Mouse (Mus musculus) limb, embryonic 15.5 days (tissue): ENCODE results near the gene Prr5. TPM values are rescaled to one million over a fixed set of nuclear protein-coding genes. Genes with fewer than 3 reads are reported as not detected.

Experiments used
- ATAC-seq: fragments of 200-750 bp; cut with Nextera tagmentation; 2 replicates; pipeline ENCODE4 v1.8.0; 2017; ENCODE audit warnings: low read depth, moderate TSS enrichment; ENCODE audit not compliant: insufficient number of reproducible peaks, low FRiP score, low TSS enrichment
- H3K27ac ChIP-seq: fragments of 300-500 bp; sonication (generic); 2 replicates; pipeline ENCODE4 v1.5.1; 2015; ENCODE audit warnings: moderate library complexity, mild to moderate bottlenecking, inconsistent platforms
- H3K27me3 ChIP-seq: fragments of 300-500 bp; sonication (generic); 2 replicates; pipeline ENCODE4 v1.6.1; 2015; ENCODE audit warnings: inconsistent platforms
- H3K36me3 ChIP-seq: fragments of 300-500 bp; sonication (generic); 2 replicates; pipeline ENCODE4 v1.6.1; 2015; ENCODE audit warnings: inconsistent platforms
- H3K4me1 ChIP-seq: fragments of 300-500 bp; sonication (generic); 2 replicates; pipeline ENCODE4 v1.6.1; 2015; ENCODE audit warnings: inconsistent platforms
- H3K4me2 ChIP-seq: fragments of 300-500 bp; sonication (generic); 2 replicates; pipeline ENCODE4 v1.6.1; 2015; ENCODE audit warnings: mild to moderate bottlenecking, inconsistent platforms
- H3K4me3 ChIP-seq: fragments of 300-500 bp; sonication (generic); 2 replicates; pipeline ENCODE4 v1.5.1; 2015; ENCODE audit warnings: mild to moderate bottlenecking, inconsistent platforms
- H3K9ac ChIP-seq: fragments of 300-500 bp; sonication (generic); 2 replicates; pipeline ENCODE4 v1.6.1; 2015; ENCODE audit warnings: inconsistent platforms
- H3K9me3 ChIP-seq: fragments of 300-500 bp; sonication (generic); 2 replicates; pipeline ENCODE4 v1.6.1; 2016; ENCODE audit warnings: inconsistent platforms
- WGBS: fragments of 180-500 bp; shearing (Covaris S2); methylation state at CpG from one replicate; pipeline ENCODE4 v1.1.7; 2015; 5-methylcytosine and 5-hydroxymethylcytosine counted together
- polyA plus RNA-seq: library from polyadenylated mRNA; unstranded; fragments of >200 nt; fragmentation: Nextera tagmentation; extraction: Ambion mirVana; gene quantifications from 2 replicates; pipeline ENCODE4 v1.2.1, GENCODE M21; 2015

Prr5 gene
- polyA plus RNA-seq, 1 experiment from 2014 or later: 36.3 TPM

- H3K4me3 ChIP-seq: no peak overlapping the region
- no peak overlapping the region for H3K9ac ChIP-seq
- 72% methylated on average over 5 of the region's 5 CpGs for WGBS
- H3K27ac ChIP-seq: no peak overlapping the region
- peak overlapping the region; percentile 88; the same call in 1 of the 2 replicates for H3K4me2 ChIP-seq
- no peak for ATAC-seq
- H3K36me3 ChIP-seq: peaks cover 6% of the 10 kb centered on the region
- H3K4me1 ChIP-seq: peaks cover 58% of the 10 kb centered on the region
- no peaks in the 10 kb centered on the region for H3K27me3 ChIP-seq
- H3K9me3 ChIP-seq: no peaks in the 10 kb centered on the region
Observed at GRCm38 (mm10) chr15:84682821-84683220, 13.4 kb downstream of the Prr5 start.

GRCm38 (mm10) chr15:84684520-84684919 lies 15.1 kb downstream of the Prr5 start:
- no peak for ATAC-seq
- peaks cover 54% of the 10 kb centered on the region for H3K4me1 ChIP-seq
- H3K27me3 ChIP-seq: no peaks in the 10 kb centered on the region
- H3K27ac ChIP-seq: no peak overlapping the region
- WGBS: 85% methylated on average over 5 of the region's 5 CpGs
- no peak overlapping the region for H3K9ac ChIP-seq
- no peak overlapping the region for H3K4me3 ChIP-seq
- H3K9me3 ChIP-seq: no peaks in the 10 kb centered on the region
- H3K4me2 ChIP-seq: no peak overlapping the region
- H3K36me3 ChIP-seq: peaks cover 23% of the 10 kb centered on the region

GRCm38 (mm10) chr15:84685417-84685816 lies 16.0 kb downstream of the Prr5 start:
- ATAC-seq: no peak
- 40% methylated on average over 3 of the region's 3 CpGs for WGBS
- H3K9ac ChIP-seq: no peak overlapping the region
- H3K36me3 ChIP-seq: peaks cover 32% of the 10 kb centered on the region
- H3K27me3 ChIP-seq: no peaks in the 10 kb centered on the region
- H3K4me3 ChIP-seq: no peak overlapping the region
- H3K27ac ChIP-seq: no peak overlapping the region
- H3K9me3 ChIP-seq: no peaks in the 10 kb centered on the region
- no peak overlapping the region for H3K4me2 ChIP-seq
- peaks cover 49% of the 10 kb centered on the region for H3K4me1 ChIP-seq

- no peak for ATAC-seq
- H3K4me2 ChIP-seq: no peak overlapping the region
- H3K36me3 ChIP-seq: peaks cover 55% of the 10 kb centered on the region
- H3K4me1 ChIP-seq: peaks cover 27% of the 10 kb centered on the region
- 78% methylated on average over 14 of the region's 14 CpGs for WGBS
- H3K27me3 ChIP-seq: no peaks in the 10 kb centered on the region
- peak overlapping the region; percentile 27; the same call in 1 of the 2 replicates for H3K27ac ChIP-seq
- no peaks in the 10 kb centered on the region for H3K9me3 ChIP-seq
- H3K4me3 ChIP-seq: no peak overlapping the region
- no peak overlapping the region for H3K9ac ChIP-seq
Observed at GRCm38 (mm10) chr15:84687904-84688303, 18.5 kb downstream of the Prr5 start.

- 72% methylated on average over 6 of the region's 6 CpGs for WGBS
- Histone ChIP-seq H3K4me2 (no peak overlapping the region), H3K9ac (no peak overlapping the region), H3K9me3 (no peaks in the 10 kb centered on the region), H3K4me1 (peaks cover 16% of the 10 kb centered on the region), H3K36me3 (peaks cover 66% of the 10 kb centered on the region), H3K27ac (no peak overlapping the region), H3K27me3 (no peaks in the 10 kb centered on the region), H3K4me3 (no peak overlapping the region)
- ATAC-seq: no peak
Observed at GRCm38 (mm10) chr15:84689356-84689755, 19.9 kb downstream of the Prr5 start.

GRCm38 (mm10) chr15:84691513-84691912 lies 22.1 kb downstream of the Prr5 start:
- Histone ChIP-seq H3K27ac (no peak overlapping the region), H3K27me3 (no peaks in the 10 kb centered on the region), H3K9me3 (no peaks in the 10 kb centered on the region), H3K36me3 (peaks cover 85% of the 10 kb centered on the region), H3K4me2 (no peak overlapping the region), H3K4me1 (peaks cover 10% of the 10 kb centered on the region), H3K4me3 (no peak overlapping the region), H3K9ac (no peak overlapping the region)
- WGBS: 87% methylated on average over 6 of the region's 6 CpGs
- ATAC-seq: no peak

- 91% methylated on average over 7 of the region's 7 CpGs for WGBS
- Histone ChIP-seq H3K4me2 (no peak overlapping the region), H3K9me3 (no peaks in the 10 kb centered on the region), H3K27ac (no peak overlapping the region), H3K27me3 (no peaks in the 10 kb centered on the region), H3K4me1 (peaks cover 21% of the 10 kb centered on the region), H3K36me3 (peaks cover 87% of the 10 kb centered on the region), H3K9ac (no peak overlapping the region), H3K4me3 (no peak overlapping the region)
- ATAC-seq: no peak
Observed at GRCm38 (mm10) chr15:84692645-84693044, 23.2 kb downstream of the Prr5 start.

- Histone ChIP-seq H3K27me3 (no peaks in the 10 kb centered on the region), H3K27ac (peak overlapping the region; percentile 82), H3K4me1 (peaks cover 40% of the 10 kb centered on the region), H3K4me3 (no peak overlapping the region), H3K4me2 (no peak overlapping the region), H3K9me3 (no peaks in the 10 kb centered on the region), H3K9ac (no peak overlapping the region), H3K36me3 (peaks cover 75% of the 10 kb centered on the region)
- WGBS: 58% methylated on average over 4 of the region's 4 CpGs
- no peak for ATAC-seq
Observed at GRCm38 (mm10) chr15:84696021-84696420, 26.6 kb downstream of the Prr5 start.

- Histone ChIP-seq H3K4me1 (peaks cover 48% of the 10 kb centered on the region), H3K4me3 (no peak overlapping the region), H3K4me2 (no peak overlapping the region), H3K9me3 (no peaks in the 10 kb centered on the region), H3K27me3 (no peaks in the 10 kb centered on the region), H3K27ac (peak overlapping the region; percentile 82), H3K9ac (no peak overlapping the region), H3K36me3 (peaks cover 69% of the 10 kb centered on the region)
- ATAC-seq: peak; percentile 71
- 37% methylated on average over 11 of the region's 11 CpGs for WGBS
Observed at GRCm38 (mm10) chr15:84697611-84698011, 28.2 kb downstream of the Prr5 start.

- Histone ChIP-seq H3K9ac (no peak overlapping the region), H3K9me3 (no peaks in the 10 kb centered on the region), H3K27ac (peak overlapping the region; percentile 82), H3K27me3 (no peaks in the 10 kb centered on the region), H3K36me3 (peaks cover 71% of the 10 kb centered on the region), H3K4me3 (no peak overlapping the region), H3K4me2 (no peak overlapping the region), H3K4me1 (peaks cover 48% of the 10 kb centered on the region)
- WGBS: 60% methylated on average over 2 of the region's 2 CpGs
- no peak for ATAC-seq
Observed at GRCm38 (mm10) chr15:84698189-84698588, 28.8 kb downstream of the Prr5 start.

GRCm38 (mm10) chr15:84700147-84700794 lies 30.9 kb downstream of the Prr5 start:
- Histone ChIP-seq H3K4me2 (no peak overlapping the region), H3K27ac (no peak overlapping the region), H3K9ac (no peak overlapping the region), H3K36me3 (peaks cover 65% of the 10 kb centered on the region), H3K4me1 (peaks cover 48% of the 10 kb centered on the region), H3K4me3 (no peak overlapping the region), H3K27me3 (no peaks in the 10 kb centered on the region), H3K9me3 (no peaks in the 10 kb centered on the region)
- ATAC-seq: no peak
- whole genome bisulfite sequencing: 52% methylated on average over 6 of the region's 6 CpGs

- H3K27me3 ChIP-seq: no peaks in the 10 kb centered on the region
- peaks cover 50% of the 10 kb centered on the region for H3K36me3 ChIP-seq
- H3K4me3 ChIP-seq: no peak overlapping the region
- no peak overlapping the region for H3K4me2 ChIP-seq
- ATAC-seq: no peak
- 23% methylated on average over 4 of the region's 4 CpGs for WGBS
- no peaks in the 10 kb centered on the region for H3K9me3 ChIP-seq
- H3K9ac ChIP-seq: no peak overlapping the region
- no peak overlapping the region for H3K27ac ChIP-seq
- peaks cover 34% of the 10 kb centered on the region for H3K4me1 ChIP-seq
Observed at GRCm38 (mm10) chr15:84701947-84702346, 32.5 kb downstream of the Prr5 start.
